Mouse (Mus musculus): Measurements from ENCODE around the gene Ntan1.

DNA sequence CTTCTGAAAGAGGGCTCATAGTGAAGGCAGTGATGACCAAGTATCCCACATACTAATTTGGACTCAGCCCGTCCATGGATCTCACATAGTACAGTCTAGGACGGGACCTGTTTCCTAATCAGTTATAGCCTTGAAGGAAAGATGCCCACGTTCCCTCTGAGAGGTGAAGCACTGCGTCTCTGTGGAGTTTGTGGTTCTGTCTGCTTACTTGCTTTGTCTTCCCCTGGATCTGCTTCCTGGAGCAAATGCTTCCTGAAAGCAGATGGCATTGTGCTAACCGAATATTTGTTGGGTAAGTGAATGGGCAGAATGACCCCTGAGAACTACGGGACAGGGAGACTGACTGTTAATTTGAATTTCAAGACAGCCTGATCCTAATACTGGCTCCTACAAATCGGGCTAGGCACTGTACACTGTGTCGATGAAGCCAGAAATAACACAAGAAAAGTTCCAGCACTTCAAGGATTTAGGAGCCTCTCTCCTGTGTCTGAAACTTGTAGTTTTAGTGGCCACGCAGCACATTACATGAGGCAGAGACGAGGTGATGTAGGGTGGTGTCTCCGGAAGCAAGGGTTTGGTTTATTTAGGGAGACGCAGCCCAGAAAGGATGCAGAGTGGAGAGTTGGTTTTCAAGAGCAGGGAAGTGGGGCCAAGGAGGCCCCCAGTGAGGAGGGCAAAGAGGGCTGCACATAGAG, 1.3 kb downstream of the Ntan1 start:
- no peak for TF ChIP-seq FLI1 (IDR thresholded peaks at IDR 0.05; ENCODE audit: low read length)
- no peak for TF ChIP-seq GATA1 (IDR thresholded peaks at IDR 0.05; ENCODE audit: borderline replicate concordance, low read length)
